Mouse (Mus musculus) kidney, postnatal 4 days (tissue): Measurements from ENCODE around the gene Ccdc167.
A peak's percentile ranks its signal among the peaks of the same experiment; 100 is the strongest.

ENCODE experiments used
- DNase-seq, 2 experiments: peaks; one replicate each; pipeline ENCODE4 v3.0.0; 2021; ENCODE audit warnings: mixed read lengths in 2 of 2

Ccdc167 gene

GRCm38 (mm10) chr17:29684275-29684674, 32.6 kb downstream of the Ccdc167 start:
- no peak for DNase-seq

- DNase-seq, result peak; percentile 36 to 47
Measured at GRCm38 (mm10) chr17:29683127-29683526, 33.7 kb downstream of the Ccdc167 start.

GRCm38 (mm10) chr17:29682261-29682660, 34.6 kb downstream of the Ccdc167 start:
- no peak for DNase-seq

- DNase-seq, result no peak
Measured at GRCm38 (mm10) chr17:29681669-29682068, 35.2 kb downstream of the Ccdc167 start.

- DNase-seq, result no peak
Measured at GRCm38 (mm10) chr17:29680921-29681320, 35.9 kb downstream of the Ccdc167 start.

- DNase-seq, result peak; percentile 83 to 89
Measured at GRCm38 (mm10) chr17:29680174-29680573, 36.7 kb downstream of the Ccdc167 start.

- DNase-seq, result no peak
Measured at GRCm38 (mm10) chr17:29679038-29679767, 37.6 kb downstream of the Ccdc167 start.

- no peak for DNase-seq
Measured at GRCm38 (mm10) chr17:29678526-29678925, 38.3 kb downstream of the Ccdc167 start.

GRCm38 (mm10) chr17:29673325-29673724, 43.5 kb downstream of the Ccdc167 start:
- DNase-seq, result no peak

- DNase-seq, result no peak
Measured at GRCm38 (mm10) chr17:29671021-29671420, 45.8 kb downstream of the Ccdc167 start.

- DNase-seq, result no peak
Measured at GRCm38 (mm10) chr17:29669936-29670335, 46.9 kb downstream of the Ccdc167 start.

GRCm38 (mm10) chr17:29669030-29669429, 47.8 kb downstream of the Ccdc167 start:
- DNase-seq, result no peak

- no peak for DNase-seq
Measured at GRCm38 (mm10) chr17:29668051-29668986, 48.5 kb downstream of the Ccdc167 start.

GRCm38 (mm10) chr17:29662145-29662544, 54.7 kb downstream of the Ccdc167 start:
- no peak for DNase-seq

GRCm38 (mm10) chr17:29660762-29661391, 56.0 kb downstream of the Ccdc167 start:
- DNase-seq, result no peak

- peak; percentile 98 for DNase-seq
Measured at GRCm38 (mm10) chr17:29660076-29660761, 56.6 kb downstream of the Ccdc167 start, which contains the start of gene Cmtr1. Cmtr1 (plus strand) TSS chr17:29660595.

- DNase-seq, result no peak
Measured at GRCm38 (mm10) chr17:29658249-29658648, 58.6 kb downstream of the Ccdc167 start.

- DNase-seq, result no peak
Measured at GRCm38 (mm10) chr17:29642219-29642618, 74.6 kb downstream of the Ccdc167 start.

- no peak for DNase-seq
Measured at GRCm38 (mm10) chr17:29640971-29641370, 75.9 kb downstream of the Ccdc167 start.

GRCm38 (mm10) chr17:29637895-29638294, 78.9 kb downstream of the Ccdc167 start:
- peak; percentile 14 to 30 for DNase-seq

GRCm38 (mm10) chr17:29637377-29637776, 79.5 kb downstream of the Ccdc167 start:
- DNase-seq, result no peak
